Mouse (Mus musculus) adrenal gland, adult 18-20 months (tissue): ENCODE measurements at regions not wholly inside any gene's neighbourhood (a gene's known extent, or its start where the extent isn't known, plus 50 kb on each side); places are given as distances from the start of the nearest gene placed in this dataset.
A peak's percentile ranks its signal among the peaks of the same experiment; 100 is the strongest.

ENCODE experiments used
- DNase-seq, 2 experiments: peaks; one replicate each; pipeline ENCODE4 v3.0.0; 2021 to 2022; ENCODE audit warnings: low spot score in 2 of 2

GRCm38 (mm10) chr5:4597471-4597870, 160.4 kb downstream of the Fzd1 start:
- no peak for DNase-seq

- no peak for DNase-seq
These were observed 162.8 kb downstream of the Fzd1 start for GRCm38 (mm10) chr5:4595010-4595409.

- DNase-seq = no peak
These were observed 163.3 kb downstream of the Fzd1 start for GRCm38 (mm10) chr5:4594562-4594961.

- no peak for DNase-seq
These were observed 164.0 kb downstream of the Fzd1 start for GRCm38 (mm10) chr5:4593638-4594381.

- DNase-seq = no peak
These were observed 166.1 kb downstream of the Fzd1 start for GRCm38 (mm10) chr5:4591721-4592120.

- DNase-seq = no peak
These were observed 174.9 kb downstream of the Fzd1 start for GRCm38 (mm10) chr5:4582702-4583475.

- DNase-seq = no peak
These were observed 177.5 kb downstream of the Fzd1 start for GRCm38 (mm10) chr5:4580185-4580839.

- no peak for DNase-seq
These were observed 179.0 kb downstream of the Fzd1 start for GRCm38 (mm10) chr5:4578856-4579255.

GRCm38 (mm10) chr5:4577179-4577578, 180.7 kb downstream of the Fzd1 start:
- DNase-seq = no peak

GRCm38 (mm10) chr5:4563862-4564261, 194.0 kb downstream of the Fzd1 start:
- DNase-seq = no peak

- no peak for DNase-seq
These were observed 196.2 kb downstream of the Fzd1 start for GRCm38 (mm10) chr5:4561661-4562060.

- DNase-seq = no peak
These were observed 196.7 kb downstream of the Fzd1 start for GRCm38 (mm10) chr5:4561139-4561470.

GRCm38 (mm10) chr5:4560370-4561138, 197.3 kb downstream of the Fzd1 start:
- DNase-seq = no peak

GRCm38 (mm10) chr5:4554972-4555371, 202.9 kb downstream of the Fzd1 start:
- no peak for DNase-seq

- peak in 1 of 2 experiments; percentile 5 for DNase-seq
These were observed 219.3 kb downstream of the Fzd1 start for GRCm38 (mm10) chr5:4538572-4538971.

GRCm38 (mm10) chr5:4536790-4537189, 221.0 kb downstream of the Fzd1 start:
- DNase-seq = no peak

- DNase-seq = no peak
These were observed 221.9 kb downstream of the Fzd1 start for GRCm38 (mm10) chr5:4535951-4536350.

GRCm38 (mm10) chr5:4534512-4534911, 223.3 kb downstream of the Fzd1 start:
- DNase-seq = no peak

- peak in 1 of 2 experiments; percentile 21 for DNase-seq
These were observed 227.4 kb downstream of the Fzd1 start for GRCm38 (mm10) chr5:4530236-4531067.

GRCm38 (mm10) chr5:4526042-4526815, 231.6 kb downstream of the Fzd1 start:
- no peak for DNase-seq
